Mouse (Mus musculus): ENCODE measurements around the gene E2f8. TPM values are rescaled to one million over a fixed set of nuclear protein-coding genes. Genes with fewer than 3 reads are reported as not detected.

Gene E2f8
- polyA plus RNA-seq, 1 experiment, result 19.7 TPM

DNA sequence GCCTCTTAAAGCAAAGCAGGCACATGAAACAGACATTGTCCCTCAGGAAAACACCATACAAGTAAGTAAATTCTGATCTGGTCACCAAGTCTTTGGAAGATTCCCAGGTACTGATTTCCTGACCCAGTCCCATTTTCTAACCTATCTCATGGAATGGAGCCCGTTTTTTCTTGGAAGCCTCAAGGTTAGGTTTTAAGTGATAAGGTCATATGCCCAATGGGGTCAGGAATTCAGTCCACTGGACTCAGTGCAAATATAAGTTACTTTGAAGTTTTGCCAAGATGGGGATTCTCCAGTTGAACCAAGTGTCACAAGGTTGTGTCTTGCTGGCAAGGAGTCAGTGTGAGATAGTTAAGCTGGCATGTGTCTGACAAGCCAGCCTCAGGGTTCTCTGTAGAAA lies 56.7 kb downstream of the E2f8 start:
- H3K36me3 ChIP-seq (ENCODE audit: control insufficient read depth, insufficient read depth), result peaks cover 44% of the 10 kb centered on the region

GRCm38 (mm10) chr7:48823621-48824020 lies 57.8 kb downstream of the E2f8 start:
- no peak overlapping the region for H3K4me2 ChIP-seq (ENCODE audit: low read depth)
- no peak overlapping the region for H3ac ChIP-seq (ENCODE audit: control insufficient read depth, insufficient read length)
- no peaks in the 10 kb centered on the region for H3K79me2 ChIP-seq (ENCODE audit: control insufficient read depth, insufficient read depth)
- TF ChIP-seq CEBPB (IDR thresholded peaks at IDR 0.05; ENCODE audit: insufficient read depth, poor library complexity, severe bottlenecking) (no peak), USF1 (IDR thresholded peaks at IDR 0.05; ENCODE audit: low read depth) (no peak), TCF3 (IDR thresholded peaks at IDR 0.05; ENCODE audit: insufficient read length, low read depth) (no peak), REST (IDR thresholded peaks at IDR 0.05; ENCODE audit: insufficient read depth, insufficient read length) (no peak), SRF (IDR thresholded peaks at IDR 0.05; ENCODE audit: control insufficient read depth, insufficient read length, low read depth) (no peak), MYOD1 (IDR thresholded peaks at IDR 0.05; ENCODE audit: control insufficient read depth in 1 of 3, insufficient read length in 2 of 3, low read depth in 2 of 3) (no peak), POLR2AphosphoS2 (IDR thresholded peaks at IDR 0.05; ENCODE audit: insufficient read length, low read depth) (no peak), POLR2A (IDR thresholded peaks at IDR 0.05; ENCODE audit: insufficient read length, low read depth) (no peak), E2F4 (IDR thresholded peaks at IDR 0.05; ENCODE audit: insufficient read depth) (no peak), MAX (IDR thresholded peaks at IDR 0.05; ENCODE audit: low read depth) (no peak), MYOG (IDR thresholded peaks at IDR 0.05; ENCODE audit: control insufficient read depth in 1 of 3, insufficient read depth in 1 of 3, insufficient read length in 2 of 3, low read depth in 2 of 3) (no peak), TCF12 (IDR thresholded peaks at IDR 0.05; ENCODE audit: insufficient read depth, poor library complexity, severe bottlenecking) (no peak)
- no peaks in the 10 kb centered on the region for H3K27me3 ChIP-seq (ENCODE audit: control insufficient read depth, insufficient read depth, insufficient read length)
- H3K4me3 ChIP-seq, result no peak overlapping the region
- H3K36me3 ChIP-seq (ENCODE audit: control insufficient read depth, insufficient read depth), result peaks cover 51% of the 10 kb centered on the region

More for the DNA sequence above, 56.7 kb downstream of the E2f8 start:
- TF ChIP-seq POLR2AphosphoS2 (IDR thresholded peaks at IDR 0.05; ENCODE audit: insufficient read length, low read depth), result no peak
- TF ChIP-seq CEBPB (IDR thresholded peaks at IDR 0.05; ENCODE audit: insufficient read depth, poor library complexity, severe bottlenecking), result no peak
- TF ChIP-seq MYOD1 (IDR thresholded peaks at IDR 0.05; ENCODE audit: control insufficient read depth in 1 of 3, insufficient read length in 2 of 3, low read depth in 2 of 3), result no peak
- no peak for TF ChIP-seq TCF12 (IDR thresholded peaks at IDR 0.05; ENCODE audit: insufficient read depth, poor library complexity, severe bottlenecking)
- no peak for TF ChIP-seq TCF3 (IDR thresholded peaks at IDR 0.05; ENCODE audit: insufficient read length, low read depth)
- no peak for TF ChIP-seq USF1 (IDR thresholded peaks at IDR 0.05; ENCODE audit: low read depth)
- TF ChIP-seq MAX (IDR thresholded peaks at IDR 0.05; ENCODE audit: low read depth), result no peak
- no peak for TF ChIP-seq REST (IDR thresholded peaks at IDR 0.05; ENCODE audit: insufficient read depth, insufficient read length)
- no peak for TF ChIP-seq E2F4 (IDR thresholded peaks at IDR 0.05; ENCODE audit: insufficient read depth)
- TF ChIP-seq MYOG (IDR thresholded peaks at IDR 0.05; ENCODE audit: control insufficient read depth in 1 of 3, insufficient read depth in 1 of 3, insufficient read length in 2 of 3, low read depth in 2 of 3), result no peak
- no peak for TF ChIP-seq SRF (IDR thresholded peaks at IDR 0.05; ENCODE audit: control insufficient read depth, insufficient read length, low read depth)
- TF ChIP-seq POLR2A (IDR thresholded peaks at IDR 0.05; ENCODE audit: insufficient read length, low read depth), result no peak
- Histone ChIP-seq H3K79me2 (ENCODE audit: control insufficient read depth, insufficient read depth) (no peaks in the 10 kb centered on the region), H3K4me3 (no peak overlapping the region), H3ac (ENCODE audit: control insufficient read depth, insufficient read length) (no peak overlapping the region), H3K4me2 (ENCODE audit: low read depth) (no peak overlapping the region), H3K27me3 (ENCODE audit: control insufficient read depth, insufficient read depth, insufficient read length) (no peaks in the 10 kb centered on the region)

- Histone ChIP-seq H3ac (ENCODE audit: control insufficient read depth, insufficient read length) (no peak overlapping the region), H3K4me2 (ENCODE audit: low read depth) (no peak overlapping the region), H3K79me2 (ENCODE audit: control insufficient read depth, insufficient read depth) (no peaks in the 10 kb centered on the region), H3K27me3 (ENCODE audit: control insufficient read depth, insufficient read depth, insufficient read length) (no peaks in the 10 kb centered on the region), H3K4me3 (no peak overlapping the region), H3K36me3 (ENCODE audit: control insufficient read depth, insufficient read depth) (peaks cover 55% of the 10 kb centered on the region)
- TF ChIP-seq SRF (IDR thresholded peaks at IDR 0.05; ENCODE audit: control insufficient read depth, insufficient read length, low read depth) (no peak), REST (IDR thresholded peaks at IDR 0.05; ENCODE audit: insufficient read depth, insufficient read length) (no peak), MYOD1 (IDR thresholded peaks at IDR 0.05; ENCODE audit: control insufficient read depth in 1 of 3, insufficient read length in 2 of 3, low read depth in 2 of 3) (no peak), POLR2AphosphoS2 (IDR thresholded peaks at IDR 0.05; ENCODE audit: insufficient read length, low read depth) (no peak), TCF3 (IDR thresholded peaks at IDR 0.05; ENCODE audit: insufficient read length, low read depth) (no peak), MYOG (IDR thresholded peaks at IDR 0.05; ENCODE audit: control insufficient read depth in 1 of 3, insufficient read depth in 1 of 3, insufficient read length in 2 of 3, low read depth in 2 of 3) (no peak), CEBPB (IDR thresholded peaks at IDR 0.05; ENCODE audit: insufficient read depth, poor library complexity, severe bottlenecking) (no peak), POLR2A (IDR thresholded peaks at IDR 0.05; ENCODE audit: insufficient read length, low read depth) (no peak), TCF12 (IDR thresholded peaks at IDR 0.05; ENCODE audit: insufficient read depth, poor library complexity, severe bottlenecking) (no peak), MAX (IDR thresholded peaks at IDR 0.05; ENCODE audit: low read depth) (no peak), E2F4 (IDR thresholded peaks at IDR 0.05; ENCODE audit: insufficient read depth) (no peak), USF1 (IDR thresholded peaks at IDR 0.05; ENCODE audit: low read depth) (no peak)
These were observed 59.7 kb downstream of the E2f8 start for GRCm38 (mm10) chr7:48821654-48822053.

Other genes with a start within 250 kb of the E2f8 start
- gene Mrgprb3, start 237.8 kb downstream of the E2f8 start, polyA plus RNA-seq (2012; fragmentation: generic; extraction: Trizol), result not detected
- 9.9 TPM for gene Zdhhc13, start 92.6 kb downstream of the E2f8 start, polyA plus RNA-seq (2012; fragmentation: generic; extraction: Trizol)
- 158 TPM for gene Csrp3, start 33.6 kb downstream of the E2f8 start, polyA plus RNA-seq (2012; fragmentation: generic; extraction: Trizol)
- gene Nav2, start 27.1 kb upstream of the E2f8 start, polyA plus RNA-seq (2012; fragmentation: generic; extraction: Trizol), result 21.9 TPM